Mouse (Mus musculus) cerebellum, postnatal 4 days (tissue): ENCODE data around the gene Atp5d.

Experiments
- DNase-seq, 2 experiments: peaks; one replicate each; pipeline ENCODE4 v3.0.0; 2022; ENCODE audit warnings: low spot score in 2 of 2, mixed read lengths in 1 of 2

The Atp5d gene

GRCm38 (mm10) chr10:80179068-80180051, 40.9 kb downstream of the Atp5d start, which contains the start of gene Efna2:
Gene Efna2, plus strand, starts transcription at chr10:80179482.
- DNase-seq = peak in 1 of 2 experiments; percentile 54

DNA sequence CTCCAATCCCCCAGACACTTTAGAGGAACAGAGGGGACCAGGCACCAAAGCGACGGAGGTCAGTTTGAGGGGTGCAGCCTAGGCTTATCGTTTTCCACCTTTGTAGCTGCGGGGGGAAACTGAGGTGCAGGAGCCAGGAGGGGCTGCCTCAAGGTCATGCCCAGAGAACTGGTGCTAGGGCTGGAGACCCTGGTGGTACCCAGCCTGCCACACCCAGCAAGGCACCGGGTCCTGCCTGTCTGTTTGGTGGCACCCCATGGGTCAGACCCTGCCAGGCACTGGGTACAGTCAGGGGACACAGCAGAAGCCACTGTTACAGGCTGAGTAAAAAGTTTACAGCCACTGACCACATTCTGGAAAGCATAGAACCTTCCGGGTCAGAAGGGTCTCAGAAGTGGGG, 41.9 kb downstream of the Atp5d start:
- DNase-seq = no peak

DNA sequence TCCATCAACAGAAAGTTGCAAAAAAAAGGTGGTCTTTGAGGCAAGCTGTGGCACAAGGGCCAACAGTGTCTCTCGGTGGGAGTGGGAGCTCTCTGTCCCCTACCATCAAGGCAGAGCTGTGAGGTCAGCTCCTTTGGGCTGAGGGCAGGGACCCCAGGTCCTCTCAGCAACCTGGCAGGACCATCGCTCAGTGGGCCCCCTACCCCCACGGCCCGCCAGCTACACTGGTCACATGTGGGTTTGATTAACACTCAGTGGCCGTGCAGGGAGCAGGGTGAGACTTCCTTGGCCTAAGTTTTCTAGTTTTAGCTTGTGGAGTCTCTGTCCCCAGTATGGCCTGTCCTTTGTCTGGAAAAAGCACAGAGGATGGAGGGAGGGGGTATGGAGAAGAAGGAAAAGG, 42.4 kb downstream of the Atp5d start:
- DNase-seq = no peak

GRCm38 (mm10) chr10:80182547-80182946, 44.1 kb downstream of the Atp5d start:
- DNase-seq = no peak

DNA sequence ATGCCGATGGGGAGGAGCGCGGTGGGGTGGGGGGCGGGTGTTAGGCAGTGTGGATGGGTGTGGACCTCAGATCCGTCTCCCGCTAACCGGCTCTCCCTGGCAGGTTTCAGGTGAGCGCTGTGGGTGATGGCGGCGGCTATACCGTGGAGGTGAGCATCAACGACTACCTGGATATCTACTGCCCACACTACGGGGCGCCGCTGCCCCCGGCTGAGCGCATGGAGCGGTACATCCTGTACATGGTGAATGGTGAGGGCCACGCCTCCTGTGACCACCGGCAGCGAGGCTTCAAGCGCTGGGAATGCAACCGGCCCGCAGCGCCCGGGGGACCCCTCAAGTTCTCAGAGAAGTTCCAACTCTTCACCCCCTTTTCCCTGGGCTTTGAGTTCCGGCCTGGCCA, 48.2 kb downstream of the Atp5d start:
- DNase-seq = no peak

- no peak for DNase-seq
Observed at GRCm38 (mm10) chr10:80187739-80188138, 49.3 kb downstream of the Atp5d start.

- DNase-seq = no peak
Observed at GRCm38 (mm10) chr10:80188453-80189024, 50.1 kb downstream of the Atp5d start.

DNA sequence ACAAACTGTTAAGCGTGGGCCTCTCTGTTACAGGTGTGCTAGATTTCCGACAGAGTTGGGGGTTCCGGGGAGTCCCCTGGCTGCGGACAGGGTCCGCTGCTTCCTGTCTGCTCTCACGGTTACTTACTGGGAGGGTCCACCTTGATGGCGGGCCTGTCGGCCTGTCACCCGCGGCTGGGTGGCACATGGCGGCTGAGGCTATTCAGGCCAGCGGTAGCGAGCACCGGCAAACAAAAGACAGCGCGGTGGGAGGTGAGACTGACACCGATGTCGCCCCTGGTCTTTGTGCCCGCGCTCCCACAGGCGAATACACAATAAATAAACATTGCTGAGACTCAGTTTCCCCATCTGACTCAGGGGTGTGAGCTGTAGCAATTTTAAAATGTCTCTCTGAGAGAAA, 51.6 kb downstream of the Atp5d start:
- DNase-seq = no peak

GRCm38 (mm10) chr10:80190491-80191051, 52.1 kb downstream of the Atp5d start:
- no peak for DNase-seq

DNA sequence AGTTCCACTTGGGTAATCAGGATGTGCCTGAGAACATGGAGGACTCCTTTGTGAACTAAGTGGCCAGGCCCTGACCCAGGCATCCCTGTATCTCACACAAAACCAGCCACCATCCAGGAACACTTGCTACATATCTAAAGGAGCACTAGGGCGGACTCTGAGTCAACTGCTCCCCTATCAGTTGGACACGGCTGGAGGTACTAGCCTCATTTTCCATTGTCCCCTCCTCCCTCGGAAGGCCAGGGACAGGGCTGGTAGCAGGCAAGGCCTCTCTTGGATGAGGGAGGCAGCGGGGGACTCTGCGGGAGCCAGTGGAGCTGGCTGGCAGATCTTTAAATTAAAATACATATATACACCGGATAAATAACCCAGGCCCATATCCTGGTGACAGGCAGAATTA, 55.5 kb downstream of the Atp5d start:
- no peak for DNase-seq

- no peak for DNase-seq
Observed at GRCm38 (mm10) chr10:80194441-80194840, 56.0 kb downstream of the Atp5d start.
